Mouse (Mus musculus) liver, embryonic 14.5 days (tissue): ENCODE results near the gene Lingo2. TPM values are rescaled to one million over a fixed set of nuclear protein-coding genes. Genes with fewer than 3 reads are reported as not detected.

ENCODE experiments used
- ATAC-seq: fragments of 200-750 bp; cut with Nextera tagmentation; 2 replicates; pipeline ENCODE4 v1.8.0; 2017; ENCODE audit warnings: moderate number of reproducible peaks, mild to moderate bottlenecking, moderate library complexity; ENCODE audit not compliant: insufficient read depth
- DNase-seq, 3 experiments: peaks; one replicate each; pipeline ENCODE4 v3.0.0-alpha.2; 2012 to 2013; ENCODE audit warnings: low read depth in 3 of 3, low spot score in 3 of 3
- H3K27ac ChIP-seq: fragments of 300-500 bp; sonication (generic); 2 replicates; pipeline ENCODE4 v1.5.1; 2014; ENCODE audit warnings: moderate library complexity, mild to moderate bottlenecking, control low read depth, inconsistent platforms
- H3K27me3 ChIP-seq: fragments of 300-500 bp; sonication (generic); 2 replicates; pipeline ENCODE4 v1.6.1; 2014; ENCODE audit warnings: mild to moderate bottlenecking, low read length, moderate library complexity; ENCODE audit not compliant: control insufficient read depth, insufficient read depth
- H3K36me3 ChIP-seq: fragments of 300-500 bp; sonication (generic); replicated peaks from 2 replicates; pipeline ENCODE4 v1.6.1; 2014; ENCODE audit warnings: low read depth; ENCODE audit not compliant: control insufficient read depth, insufficient read depth
- H3K4me1 ChIP-seq, 2 experiments: fragments of 200-500 bp in 1 of 2; fragments of 300-500 bp in 1 of 2; sonication (generic) in 1 of 2; replicated peaks; 2 replicates each; pipeline ENCODE4 v1.6.1; 2012 to 2014; ENCODE audit warnings: antibody characterized with exemption in 1 of 2, inconsistent platforms in 1 of 2, low read length in 1 of 2; ENCODE audit not compliant: control insufficient read depth in 2 of 2, insufficient read depth in 2 of 2
- H3K4me2 ChIP-seq: fragments of 300-500 bp; sonication (generic); 2 replicates; pipeline ENCODE4 v1.6.1; 2014; ENCODE audit warnings: low read depth, mild to moderate bottlenecking, control low read depth, moderate library complexity
- H3K4me3 ChIP-seq, 2 experiments: fragments of 200-500 bp in 1 of 2; fragments of 300-500 bp in 1 of 2; sonication (generic) in 1 of 2; 2 replicates each; pipeline ENCODE4 v1.5.1; 2012 to 2014; ENCODE audit warnings: low read depth in 2 of 2, low read length in 2 of 2, mild to moderate bottlenecking in 2 of 2, control low read depth in 1 of 2, inconsistent platforms in 1 of 2, moderate library complexity in 1 of 2; ENCODE audit not compliant: insufficient read depth in 1 of 2
- H3K9ac ChIP-seq: fragments of 300-500 bp; sonication (generic); replicated peaks from 2 replicates; pipeline ENCODE4 v1.6.1; 2014; ENCODE audit warnings: mild to moderate bottlenecking, control low read depth, moderate library complexity
- H3K9me3 ChIP-seq: fragments of 300-500 bp; sonication (generic); 2 replicates; pipeline ENCODE4 v1.6.1; 2016; ENCODE audit warnings: low read length, mixed read lengths; ENCODE audit not compliant: control insufficient read depth
- CTCF ChIP-seq: IDR thresholded peaks from 2 replicates; pipeline ENCODE4 v1.5.1; 2016; ENCODE audit warnings: antibody characterized with exemption, low read depth, control low read depth
- EP300 ChIP-seq: IDR thresholded peaks from 2 replicates; pipeline ENCODE4 v1.6.1; 2016; ENCODE audit warnings: antibody characterized with exemption, low read depth
- WGBS: fragments of 180-500 bp; shearing (Covaris S2); extraction: QIAGEN DNeasy Blood & Tissue Kit; methylation state at CpG from one replicate; pipeline ENCODE4 v1.1.7; 2014; ENCODE audit not compliant: insufficient replicate concordance; 5-methylcytosine and 5-hydroxymethylcytosine counted together
- polyA plus RNA-seq, 2 experiments: library from polyadenylated mRNA; depleted of rRNA in 1 of 2; stranded (reverse) in 1 of 2; unstranded in 1 of 2; fragments of >200 nt; fragmentation: Nextera tagmentation in 1 of 2; extraction: Ambion mirVana in 1 of 2; gene quantifications; 2 replicates each; pipeline versions ENCODE4 v1.2.1 to v1.2.3; 2012 to 2014

Lingo2 gene
- polyA plus RNA-seq, 2 experiments, result 0.01 TPM; not detected in 1

DNA sequence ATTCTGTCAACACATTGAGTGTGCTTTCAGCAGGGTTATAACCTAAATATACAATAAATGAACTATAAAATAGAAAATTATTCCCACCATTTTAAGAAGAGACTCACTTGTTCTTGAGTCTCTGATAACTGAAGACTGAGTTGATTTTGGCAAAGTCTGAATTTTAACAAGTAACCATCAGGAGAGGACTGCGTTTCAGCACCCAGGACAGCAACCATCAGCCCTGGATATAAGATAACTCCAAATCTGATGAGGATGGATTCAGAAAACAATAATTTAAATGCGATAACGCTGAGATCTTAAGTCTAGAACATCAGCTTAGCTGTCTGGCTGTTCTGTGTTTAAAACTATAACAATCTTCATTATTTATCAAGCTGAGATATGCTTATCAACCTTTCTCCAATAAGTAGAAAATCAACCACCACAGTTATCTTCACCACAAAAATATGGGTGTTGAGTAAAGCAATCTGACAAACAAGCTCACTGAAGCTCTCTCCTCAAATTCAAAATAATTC, 1066.5 kb downstream of the Lingo2 start:
- Histone ChIP-seq H3K36me3 (no peaks in the 10 kb centered on the region), H3K27me3 (no peaks in the 10 kb centered on the region), H3K9me3 (no peaks in the 10 kb centered on the region), H3K4me1 (no peaks in the 10 kb centered on the region), H3K4me3 (no peak overlapping the region), H3K9ac (no peak overlapping the region), H3K27ac (no peak overlapping the region), H3K4me2 (no peak overlapping the region)
- ATAC-seq (no peak), DNase-seq (no peak)
- TF ChIP-seq EP300, result no peak
- TF ChIP-seq CTCF, result no peak
- 47% methylated on average over 3 of the region's 3 CpGs for WGBS

DNA sequence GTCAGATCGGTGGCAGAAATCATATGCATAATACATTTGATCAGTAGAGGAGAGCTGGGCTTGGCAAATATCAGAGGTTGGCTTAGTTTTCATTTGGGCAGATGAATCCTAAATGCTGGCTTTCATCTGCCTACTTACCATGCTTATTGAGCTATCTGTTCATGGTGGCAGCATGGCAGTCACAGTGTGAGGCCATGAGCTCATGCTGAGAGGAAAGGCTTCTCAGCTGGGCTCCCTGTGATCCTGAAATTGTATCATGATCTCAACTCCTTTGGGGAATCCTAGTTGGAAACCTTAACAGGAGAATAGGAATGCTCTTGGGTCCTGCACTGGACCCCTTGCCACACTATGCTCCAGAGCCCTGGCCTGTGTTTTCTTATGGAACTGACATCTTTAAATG, 1105.0 kb downstream of the Lingo2 start:
- Histone ChIP-seq H3K27me3 (no peaks in the 10 kb centered on the region), H3K9ac (no peak overlapping the region), H3K9me3 (no peaks in the 10 kb centered on the region), H3K4me2 (no peak overlapping the region), H3K4me3 (no peak overlapping the region), H3K27ac (no peak overlapping the region), H3K36me3 (no peaks in the 10 kb centered on the region), H3K4me1 (no peaks in the 10 kb centered on the region)
- no peak for ATAC-seq
- WGBS, result 53% methylated on average over 1 of the region's 1 CpGs
- DNase-seq, result no peak
- no peak for TF ChIP-seq CTCF
- TF ChIP-seq EP300, result no peak

GRCm38 (mm10) chr4:35845140-35845539, 1106.4 kb downstream of the Lingo2 start:
- 62% methylated on average over 7 of the region's 7 CpGs for WGBS
- H3K4me2 ChIP-seq, result no peak overlapping the region
- ATAC-seq (no peak), DNase-seq (no peak)
- no peaks in the 10 kb centered on the region for H3K9me3 ChIP-seq
- H3K9ac ChIP-seq, result no peak overlapping the region
- H3K27ac ChIP-seq, result no peak overlapping the region
- H3K4me3 ChIP-seq, result no peak overlapping the region
- H3K36me3 ChIP-seq, result no peaks in the 10 kb centered on the region
- H3K4me1 ChIP-seq, result no peaks in the 10 kb centered on the region
- TF ChIP-seq EP300 (no peak), CTCF (no peak)
- no peaks in the 10 kb centered on the region for H3K27me3 ChIP-seq

DNA sequence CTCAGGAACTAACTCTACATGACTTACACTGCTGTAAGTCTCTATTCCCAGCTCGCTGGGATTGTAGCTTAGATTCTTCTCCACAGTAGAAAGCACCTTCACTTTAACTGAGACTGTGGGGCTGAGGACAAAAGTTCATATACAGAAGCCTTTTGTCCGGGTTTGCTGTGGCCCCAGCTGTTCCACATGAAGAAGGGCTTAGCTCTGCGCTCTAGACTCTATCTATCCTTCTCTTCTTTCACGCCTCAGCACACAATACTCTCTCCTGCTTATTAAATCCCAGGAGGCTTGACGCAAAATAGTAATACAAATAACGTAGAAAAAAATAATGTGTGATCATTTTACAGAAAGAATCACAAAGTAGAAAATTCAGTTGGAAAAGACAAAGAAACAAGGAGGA, 1107.0 kb downstream of the Lingo2 start:
- 59% methylated on average over 6 of the region's 6 CpGs for WGBS
- TF ChIP-seq CTCF (no peak), EP300 (no peak)
- ATAC-seq, result no peak

GRCm38 (mm10) chr4:35823322-35823870, 1128.2 kb downstream of the Lingo2 start:
- WGBS, result 62% methylated on average over 7 of the region's 7 CpGs
- no peak overlapping the region for H3K27ac ChIP-seq
- no peaks in the 10 kb centered on the region for H3K9me3 ChIP-seq
- no peaks in the 10 kb centered on the region for H3K4me1 ChIP-seq
- TF ChIP-seq CTCF, result no peak
- no peak for TF ChIP-seq EP300
- DNase-seq (no peak), ATAC-seq (no peak)
- no peak overlapping the region for H3K4me3 ChIP-seq
- H3K36me3 ChIP-seq, result no peaks in the 10 kb centered on the region
- H3K9ac ChIP-seq, result no peak overlapping the region
- H3K27me3 ChIP-seq, result no peaks in the 10 kb centered on the region
- H3K4me2 ChIP-seq, result no peak overlapping the region

More for the DNA sequence above, 1107.0 kb downstream of the Lingo2 start:
- no peaks in the 10 kb centered on the region for H3K9me3 ChIP-seq
- no peak overlapping the region for H3K4me3 ChIP-seq
- H3K4me1 ChIP-seq, result no peaks in the 10 kb centered on the region
- no peak for DNase-seq
- no peaks in the 10 kb centered on the region for H3K27me3 ChIP-seq
- H3K36me3 ChIP-seq, result no peaks in the 10 kb centered on the region
- H3K27ac ChIP-seq, result no peak overlapping the region
- no peak overlapping the region for H3K9ac ChIP-seq
- H3K4me2 ChIP-seq, result no peak overlapping the region
